Mouse (Mus musculus) heart, embryonic 11.5 days (tissue): ENCODE results near the gene Zmiz1. TPM values are rescaled to one million over a fixed set of nuclear protein-coding genes. Genes with fewer than 3 reads are reported as not detected.

Experiments used
- ATAC-seq: fragments of 200-750 bp; cut with Nextera tagmentation; replicated peaks from 2 replicates; pipeline ENCODE4 v1.8.0; 2017; ENCODE audit warnings: moderate library complexity; ENCODE audit not compliant: insufficient number of reproducible peaks, low FRiP score, low TSS enrichment
- H3K27ac ChIP-seq: fragments of 300-500 bp; sonication (generic); 2 replicates; pipeline ENCODE4 v1.5.1; 2014; ENCODE audit warnings: mild to moderate bottlenecking, low read depth, low read length
- H3K27me3 ChIP-seq: fragments of 300-500 bp; sonication (generic); 2 replicates; pipeline ENCODE4 v1.6.1; 2014; ENCODE audit warnings: mild to moderate bottlenecking, low read length, mixed read lengths; ENCODE audit not compliant: control insufficient read depth, insufficient read depth
- H3K36me3 ChIP-seq: fragments of 300-500 bp; sonication (generic); 2 replicates; pipeline ENCODE4 v1.6.1; 2014; ENCODE audit warnings: mild to moderate bottlenecking, low read length, moderate library complexity, mixed read lengths; ENCODE audit not compliant: control insufficient read depth, insufficient read depth
- H3K4me1 ChIP-seq: fragments of 300-500 bp; sonication (generic); 2 replicates; pipeline ENCODE4 v1.6.1; 2014; ENCODE audit warnings: low read length; ENCODE audit not compliant: control insufficient read depth, insufficient read depth
- H3K4me2 ChIP-seq: fragments of 300-500 bp; sonication (generic); 2 replicates; pipeline ENCODE4 v1.6.1; 2014; ENCODE audit warnings: mild to moderate bottlenecking, moderate library complexity
- H3K4me3 ChIP-seq: fragments of 300-500 bp; sonication (generic); 2 replicates; pipeline ENCODE4 v1.5.1; 2014; ENCODE audit warnings: low read depth, low read length
- H3K9ac ChIP-seq: fragments of 300-500 bp; sonication (generic); 2 replicates; pipeline ENCODE4 v1.6.1; 2014; ENCODE audit warnings: mild to moderate bottlenecking, low read depth, low read length, moderate library complexity
- H3K9me3 ChIP-seq: fragments of 300-500 bp; sonication (generic); replicated peaks from 2 replicates; pipeline ENCODE4 v1.6.1; 2016; ENCODE audit warnings: low read length; ENCODE audit not compliant: control insufficient read depth
- WGBS: fragments of 180-500 bp; shearing (Covaris S2); extraction: QIAGEN DNeasy Blood & Tissue Kit; methylation state at CpG from one replicate; pipeline ENCODE4 v1.1.7; 2014; ENCODE audit not compliant: insufficient replicate concordance; 5-methylcytosine and 5-hydroxymethylcytosine counted together
- polyA plus RNA-seq: library from polyadenylated mRNA; unstranded; fragments of >200 nt; fragmentation: Nextera tagmentation; extraction: Ambion mirVana; gene quantifications from 2 replicates; pipeline ENCODE4 v1.2.1, GENCODE M21; 2014

Zmiz1 gene
- polyA plus RNA-seq, 1 experiment from 2014 or later, result 34.9 TPM

DNA sequence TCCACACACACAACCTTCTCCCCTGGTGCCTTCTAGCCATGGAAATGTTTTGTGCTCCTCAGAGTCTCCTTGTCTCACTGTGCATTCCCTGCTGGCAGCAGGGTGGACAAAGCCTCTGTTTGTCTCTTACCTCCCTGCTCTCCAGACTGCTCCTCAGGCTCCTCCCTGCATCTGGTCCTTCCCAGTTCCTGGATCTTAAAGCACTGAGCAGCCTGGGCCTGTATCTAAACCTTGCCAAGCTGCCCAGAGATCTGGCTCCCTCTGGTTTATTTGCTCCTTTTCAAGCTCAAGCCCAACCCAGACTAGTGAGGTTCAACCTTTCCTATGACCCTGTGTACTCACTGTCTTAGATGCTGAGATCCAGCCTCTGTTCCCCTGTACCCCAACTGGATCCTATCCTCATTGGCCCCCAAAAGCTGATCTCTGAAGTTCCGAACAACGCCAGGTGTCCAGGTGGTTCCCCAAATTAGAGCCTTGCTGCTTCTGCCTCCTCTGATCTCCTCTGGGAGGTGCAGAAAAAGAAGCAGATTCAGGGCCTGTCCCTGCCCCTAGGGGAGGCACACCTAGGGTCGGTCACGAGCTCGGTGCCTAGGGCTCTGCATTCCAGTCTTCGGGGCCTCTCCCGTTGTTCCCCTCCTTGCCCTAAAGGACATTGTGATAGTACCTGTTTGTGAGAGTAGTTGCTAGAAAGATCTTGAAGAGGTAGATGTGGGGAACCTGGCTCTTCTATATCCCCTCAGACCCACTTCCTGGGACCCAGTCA is 171.8 kb downstream of the Zmiz1 start:
- Histone ChIP-seq H3K4me3 (no peak overlapping the region), H3K27ac (peak overlapping the region; percentile 84), H3K27me3 (no peaks in the 10 kb centered on the region), H3K36me3 (peaks cover under 1% of the 10 kb centered on the region; the same call in 1 of the 2 replicates), H3K9me3 (no peaks in the 10 kb centered on the region), H3K9ac (peak overlapping the region; percentile 22; the same call in 1 of the 2 replicates), H3K4me2 (no peak overlapping the region), H3K4me1 (peaks cover 92% of the 10 kb centered on the region)
- WGBS, result 88% methylated on average over 7 of the region's 7 CpGs
- ATAC-seq, result no peak

DNA sequence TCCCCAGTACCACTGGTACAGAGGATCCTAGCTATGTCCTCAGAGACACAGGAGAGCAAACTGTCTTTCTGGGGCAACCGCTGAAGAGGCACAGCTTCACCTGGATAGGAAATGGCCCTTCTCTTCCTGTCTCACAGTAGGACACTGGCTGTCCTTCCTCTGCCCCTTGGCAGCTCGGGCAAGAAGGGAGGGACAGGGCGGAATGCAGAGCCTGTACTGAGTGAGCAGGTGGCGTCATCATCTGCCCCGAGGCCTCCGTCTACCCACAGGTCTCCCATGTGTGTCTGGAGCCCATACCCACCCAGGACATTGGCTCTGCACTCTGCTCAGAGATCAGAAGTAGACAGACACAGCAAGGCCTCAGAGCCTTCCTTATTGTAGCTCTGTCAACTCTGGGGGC is 172.5 kb downstream of the Zmiz1 start:
- Histone ChIP-seq H3K27me3 (no peaks in the 10 kb centered on the region), H3K9me3 (no peaks in the 10 kb centered on the region), H3K27ac (no peak overlapping the region), H3K4me1 (peaks cover 91% of the 10 kb centered on the region), H3K4me3 (no peak overlapping the region), H3K36me3 (peaks cover 4% of the 10 kb centered on the region), H3K4me2 (no peak overlapping the region), H3K9ac (0 out of 2 replicates have a peak overlapping the region, but pooled peaks have one; percentile 4)
- WGBS, result 90% methylated on average over 6 of the region's 6 CpGs
- ATAC-seq, result no peak

DNA sequence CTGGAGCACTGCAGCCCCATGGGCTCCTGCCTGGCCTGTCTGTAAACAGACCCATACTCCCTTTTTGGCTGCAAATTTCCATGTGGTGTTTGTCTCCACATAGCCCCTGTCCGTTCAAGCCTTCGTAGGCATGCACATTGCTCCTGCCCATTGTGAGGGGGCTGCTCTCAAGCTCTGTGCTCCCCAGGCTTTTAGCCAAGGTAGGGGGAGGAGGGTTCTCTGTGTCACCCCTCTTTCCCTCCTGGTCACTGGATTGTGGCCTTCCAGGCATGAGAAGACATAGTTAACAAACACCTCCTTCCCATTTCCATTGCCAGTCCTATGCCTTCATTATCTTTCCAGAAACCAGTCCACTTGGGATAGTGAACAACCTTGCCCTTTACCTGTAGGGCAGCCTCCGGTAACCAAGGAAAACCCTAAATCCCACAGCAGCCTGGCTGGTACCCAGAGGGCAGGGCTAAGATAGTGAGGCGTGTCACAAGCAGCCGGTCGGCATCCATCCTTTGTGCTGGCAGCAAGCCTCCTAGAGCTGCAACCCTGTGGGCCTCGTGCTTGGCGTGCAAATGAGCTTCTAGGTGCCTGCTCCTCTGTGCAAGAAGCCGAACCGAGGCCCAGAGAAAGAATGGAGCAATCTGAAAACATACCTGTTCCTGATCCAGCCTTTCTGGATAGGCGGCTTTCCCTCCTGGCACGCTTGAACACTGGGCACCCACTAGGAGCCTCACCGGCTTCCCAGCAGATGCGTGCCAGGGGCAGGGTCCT is 174.7 kb downstream of the Zmiz1 start:
- 72% methylated on average over 14 of the region's 14 CpGs for WGBS
- Histone ChIP-seq H3K9me3 (no peaks in the 10 kb centered on the region), H3K9ac (peak overlapping the region; percentile 31), H3K36me3 (peaks cover 22% of the 10 kb centered on the region), H3K4me3 (no peak overlapping the region), H3K27me3 (no peaks in the 10 kb centered on the region), H3K4me2 (0 out of 2 replicates have a peak overlapping the region, but pooled peaks have one; percentile 32), H3K27ac (peak overlapping the region; percentile 64), H3K4me1 (peaks cover 80% of the 10 kb centered on the region)
- no peak for ATAC-seq

DNA sequence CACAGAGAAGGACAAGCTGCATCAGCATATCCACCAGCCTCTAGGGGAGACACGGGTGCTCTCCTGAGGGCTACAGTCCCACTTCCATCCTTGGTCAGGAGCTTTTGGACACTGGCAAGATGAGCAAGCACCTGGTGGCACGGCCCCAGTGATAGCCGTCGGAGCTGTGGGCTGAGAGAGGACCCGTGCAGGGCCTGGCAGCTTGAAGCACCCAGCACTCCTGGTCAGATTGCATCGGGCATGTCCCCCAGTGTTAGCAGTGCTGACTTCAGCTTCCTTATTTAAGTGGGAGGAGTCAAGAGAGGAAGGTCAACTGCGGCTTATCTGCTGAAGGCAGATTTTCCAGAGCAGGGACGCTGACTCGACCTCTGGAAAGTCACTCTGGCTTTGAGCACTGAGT is 175.3 kb downstream of the Zmiz1 start:
- Histone ChIP-seq H3K9me3 (no peaks in the 10 kb centered on the region), H3K27me3 (no peaks in the 10 kb centered on the region), H3K36me3 (peaks cover 22% of the 10 kb centered on the region), H3K4me1 (peaks cover 80% of the 10 kb centered on the region), H3K4me2 (peak overlapping the region; percentile 32; the same call in 1 of the 2 replicates), H3K27ac (peak overlapping the region; percentile 64), H3K4me3 (no peak overlapping the region), H3K9ac (peak overlapping the region; percentile 31)
- no peak for ATAC-seq
- WGBS, result 23% methylated on average over 9 of the region's 9 CpGs

DNA sequence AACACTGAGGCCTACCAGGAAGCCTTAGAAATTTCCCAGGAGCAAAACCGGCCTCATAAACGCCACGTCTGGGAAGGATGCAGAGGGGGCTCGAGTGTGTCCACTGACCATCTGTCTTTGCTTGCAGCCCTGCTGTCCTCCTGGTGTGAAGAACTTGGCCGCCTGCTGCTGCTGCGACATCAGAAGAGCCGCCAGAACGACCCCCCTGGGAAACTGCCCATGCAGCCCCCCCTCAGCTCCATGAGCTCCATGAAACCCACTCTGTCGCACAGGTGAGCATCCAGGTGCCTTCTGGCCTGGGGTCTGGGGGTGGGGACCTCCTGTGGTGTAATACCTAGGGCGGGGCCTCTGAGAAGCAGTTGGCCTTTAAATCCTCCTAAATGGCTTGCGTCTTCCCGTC is 176.8 kb downstream of the Zmiz1 start:
- no peak overlapping the region for H3K9ac ChIP-seq
- H3K4me2 ChIP-seq, result no peak overlapping the region
- H3K9me3 ChIP-seq, result no peaks in the 10 kb centered on the region
- H3K27me3 ChIP-seq, result no peaks in the 10 kb centered on the region
- H3K4me3 ChIP-seq, result no peak overlapping the region
- ATAC-seq, result no peak
- peaks cover 24% of the 10 kb centered on the region for H3K36me3 ChIP-seq
- H3K4me1 ChIP-seq, result peaks cover 81% of the 10 kb centered on the region
- WGBS, result 73% methylated on average over 12 of the region's 12 CpGs
- no peak overlapping the region for H3K27ac ChIP-seq

DNA sequence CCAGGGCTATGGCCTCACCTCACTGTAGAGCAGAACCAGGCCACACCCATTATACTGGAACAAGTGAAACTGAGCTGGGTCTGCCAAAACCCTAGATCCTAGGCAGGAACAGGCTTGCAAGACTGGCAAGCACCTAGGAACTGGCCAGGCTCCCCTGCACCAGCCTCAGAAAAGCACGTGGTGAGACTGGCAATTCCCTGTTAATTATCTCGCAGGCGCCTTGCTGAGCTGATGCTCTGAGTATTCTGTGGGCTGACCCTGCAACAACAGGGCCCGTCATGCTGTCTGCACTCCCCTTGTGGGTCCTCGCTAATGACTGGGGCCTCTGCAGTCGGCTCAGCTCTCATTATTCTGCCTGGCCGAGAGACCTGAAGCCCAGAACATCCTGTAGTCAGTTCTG is 177.3 kb downstream of the Zmiz1 start:
- WGBS, result 48% methylated on average over 7 of the region's 7 CpGs
- H3K36me3 ChIP-seq, result peaks cover 24% of the 10 kb centered on the region
- H3K9me3 ChIP-seq, result no peaks in the 10 kb centered on the region
- no peak overlapping the region for H3K4me3 ChIP-seq
- peaks cover 80% of the 10 kb centered on the region for H3K4me1 ChIP-seq
- no peak overlapping the region for H3K4me2 ChIP-seq
- H3K27me3 ChIP-seq, result no peaks in the 10 kb centered on the region
- no peak for ATAC-seq
- H3K27ac ChIP-seq, result no peak overlapping the region
- H3K9ac ChIP-seq, result no peak overlapping the region

DNA sequence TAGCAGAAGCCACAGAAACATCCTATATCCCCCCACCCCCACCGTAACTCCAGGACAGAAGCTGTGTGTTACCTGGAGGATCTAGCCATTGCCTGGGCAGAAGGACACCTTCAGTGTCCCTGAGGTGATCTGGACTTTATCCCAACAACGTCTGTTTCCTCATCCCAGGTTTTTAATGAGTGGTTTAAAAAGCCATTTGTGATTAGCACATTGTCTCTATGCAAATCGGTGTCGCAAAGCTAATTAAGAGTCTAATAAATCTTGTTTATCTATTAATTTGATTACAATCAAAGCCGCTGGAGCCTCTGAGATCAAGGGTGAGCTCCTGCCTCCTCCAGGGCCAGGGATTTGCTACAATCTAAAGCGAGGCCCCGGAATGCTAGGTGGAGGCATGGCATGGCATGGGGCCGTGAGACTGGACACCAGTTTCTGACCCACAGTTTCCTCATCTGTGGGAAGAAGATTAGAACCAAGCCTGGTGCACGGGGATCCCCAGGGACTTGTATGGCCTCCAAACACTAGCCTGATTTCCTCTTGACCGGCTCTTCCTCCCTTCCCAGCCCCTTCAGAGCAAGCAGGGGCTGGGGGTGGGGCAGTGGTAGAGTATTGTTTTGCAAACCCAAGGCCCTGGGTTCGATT is 180.3 kb downstream of the Zmiz1 start:
- 63% methylated on average over 11 of the region's 11 CpGs for WGBS
- no peak for ATAC-seq
- Histone ChIP-seq H3K27ac (peak overlapping the region; percentile 89), H3K4me2 (no peak overlapping the region), H3K9ac (no peak overlapping the region), H3K4me3 (no peak overlapping the region), H3K9me3 (no peaks in the 10 kb centered on the region), H3K27me3 (no peaks in the 10 kb centered on the region), H3K4me1 (peaks cover 51% of the 10 kb centered on the region), H3K36me3 (peaks cover 34% of the 10 kb centered on the region)

DNA sequence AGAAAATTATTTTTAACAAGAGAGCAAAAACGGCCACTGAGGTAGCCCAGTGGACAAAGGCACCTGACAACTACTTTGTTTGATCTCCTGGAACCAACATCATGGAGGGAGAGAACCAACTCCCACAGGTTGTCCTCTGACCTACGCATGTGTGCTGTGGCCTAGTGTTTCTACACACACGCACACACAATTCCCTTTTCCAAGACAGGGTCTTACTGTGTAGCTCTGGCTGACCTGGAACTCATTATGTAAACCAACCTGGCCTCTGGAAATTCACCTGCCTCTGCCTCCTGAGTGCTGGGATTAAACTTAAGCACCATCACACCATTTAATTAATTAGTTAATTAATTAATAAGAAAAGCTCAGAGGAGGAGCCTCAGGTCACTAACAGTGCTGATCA is 181.0 kb downstream of the Zmiz1 start:
- Histone ChIP-seq H3K36me3 (peaks cover 39% of the 10 kb centered on the region), H3K9ac (no peak overlapping the region), H3K27ac (peak overlapping the region; percentile 89), H3K9me3 (no peaks in the 10 kb centered on the region), H3K4me1 (peaks cover 46% of the 10 kb centered on the region), H3K4me3 (no peak overlapping the region), H3K27me3 (no peaks in the 10 kb centered on the region), H3K4me2 (no peak overlapping the region)
- 0 out of 2 replicates have a peak, but pooled peaks have one; percentile 9 for ATAC-seq
- 73% methylated on average over 3 of the region's 3 CpGs for WGBS
